Mouse (Mus musculus) heart, embryonic 12.5 days (tissue): ENCODE results near the gene Olfr1428. TPM values are rescaled to one million over a fixed set of nuclear protein-coding genes. Genes with fewer than 3 reads are reported as not detected.
"Not testable (repeated sequence)": the region's sequence is repeated elsewhere in the genome, so short reads cannot be mapped to it uniquely, and the experiment has no call there.

ENCODE experiments used
- ATAC-seq: fragments of 200-750 bp; cut with Nextera tagmentation; 2 replicates; pipeline ENCODE4 v1.8.0; 2017; ENCODE audit warnings: moderate TSS enrichment, moderate library complexity; ENCODE audit not compliant: insufficient number of reproducible peaks, low FRiP score
- H3K27ac ChIP-seq: fragments of 300-500 bp; sonication (generic); 2 replicates; pipeline ENCODE4 v1.5.1; 2016; ENCODE audit warnings: mild to moderate bottlenecking, moderate library complexity; ENCODE audit not compliant: poor library complexity, severe bottlenecking
- H3K27me3 ChIP-seq: fragments of 300-500 bp; sonication (generic); replicated peaks from 2 replicates; pipeline ENCODE4 v1.6.1; 2016; ENCODE audit warnings: mild to moderate bottlenecking, moderate library complexity
- H3K36me3 ChIP-seq: fragments of 300-500 bp; sonication (generic); 2 replicates; pipeline ENCODE4 v1.6.1; 2016; ENCODE audit warnings: mild to moderate bottlenecking, moderate library complexity
- H3K4me1 ChIP-seq: fragments of 300-500 bp; sonication (generic); replicated peaks from 2 replicates; pipeline ENCODE4 v1.6.1; 2016; ENCODE audit warnings: mild to moderate bottlenecking
- H3K4me2 ChIP-seq: fragments of 300-500 bp; sonication (generic); 2 replicates; pipeline ENCODE4 v1.6.1; 2016; ENCODE audit warnings: mild to moderate bottlenecking, moderate library complexity
- H3K4me3 ChIP-seq: fragments of 300-500 bp; sonication (generic); 2 replicates; pipeline ENCODE4 v1.5.1; 2016; ENCODE audit warnings: mild to moderate bottlenecking
- H3K9ac ChIP-seq: fragments of 300-500 bp; sonication (generic); 2 replicates; pipeline ENCODE4 v1.6.1; 2016; ENCODE audit warnings: mild to moderate bottlenecking, moderate library complexity
- H3K9me3 ChIP-seq: fragments of 300-500 bp; sonication (generic); replicated peaks from 2 replicates; pipeline ENCODE4 v1.6.1; 2016; ENCODE audit warnings: mild to moderate bottlenecking, moderate library complexity
- WGBS: fragments of 180-500 bp; shearing (Covaris S2); methylation state at CpG from one replicate; pipeline ENCODE4 v1.1.7; 2016; 5-methylcytosine and 5-hydroxymethylcytosine counted together
- polyA plus RNA-seq: library from polyadenylated mRNA; unstranded; fragments of >200 nt; fragmentation: Nextera tagmentation; extraction: Ambion mirVana; gene quantifications from 2 replicates; pipeline ENCODE4 v1.2.1, GENCODE M21; 2016

The Olfr1428 gene
- polyA plus RNA-seq, 1 experiment from 2014 or later = not detected

DNA sequence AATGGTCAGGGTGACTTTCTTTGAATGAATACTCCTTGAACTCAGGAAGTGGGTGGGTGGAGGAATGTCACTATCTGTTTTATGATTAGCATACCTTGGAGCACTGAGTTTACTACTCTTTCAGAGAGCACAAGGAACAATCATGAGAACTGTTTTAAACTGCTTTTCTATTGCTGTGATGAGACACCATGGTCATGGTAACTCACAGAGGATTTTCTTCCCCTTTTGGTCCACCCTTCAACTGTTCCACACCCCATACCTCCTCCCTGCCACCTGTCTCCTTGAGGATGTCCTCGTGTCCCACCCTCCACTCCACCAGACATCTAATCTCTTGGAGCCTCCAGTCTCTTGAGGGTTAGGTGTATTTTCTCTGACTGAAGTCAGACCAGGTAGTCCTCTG lies 47.9 kb downstream of the Olfr1428 start:
- H3K4me3 ChIP-seq, H3K27ac ChIP-seq, H3K36me3 ChIP-seq, H3K4me1 ChIP-seq, H3K9ac ChIP-seq, ATAC-seq, H3K9me3 ChIP-seq, H3K27me3 ChIP-seq, H3K4me2 ChIP-seq: not testable (repeated sequence)
- 61% methylated on average over 1 of the region's 1 CpGs for WGBS

DNA sequence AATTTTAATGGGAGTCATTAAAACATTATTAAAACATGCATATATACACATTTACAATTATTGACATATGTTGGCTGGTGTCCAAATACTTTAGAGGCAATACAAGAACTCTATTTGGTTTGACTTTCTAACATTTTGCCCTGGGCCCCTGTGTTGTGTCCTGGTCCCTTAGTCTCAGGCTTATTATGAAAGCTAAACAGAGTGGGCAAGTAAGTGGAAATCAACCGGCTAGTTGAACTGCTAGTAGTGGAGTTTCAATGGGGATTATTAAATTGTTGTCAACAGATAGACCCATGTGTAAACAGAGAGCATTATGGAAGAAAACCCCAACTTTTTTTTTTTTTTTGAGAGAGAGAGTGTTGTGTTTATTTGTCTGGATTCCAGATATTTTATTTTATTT lies 53.1 kb downstream of the Olfr1428 start, which contains the start of gene Olfr1424:
TSS of gene Olfr1424 (minus strand) at position 101 of the 400 bp plus-strand sequence.
- not testable (repeated sequence) for H3K4me2 ChIP-seq, H3K9ac ChIP-seq, ATAC-seq, H3K4me1 ChIP-seq, H3K36me3 ChIP-seq, H3K27ac ChIP-seq, H3K27me3 ChIP-seq, H3K9me3 ChIP-seq, H3K4me3 ChIP-seq
- 89% methylated on average over 1 of the region's 1 CpGs for WGBS

Other genes with a start within 250 kb of the Olfr1428 start
- not detected in 2 replicates for gene Olfr1419, start 240.8 kb downstream of the Olfr1428 start, polyA plus RNA-seq
- gene Olfr1420, start 229.3 kb downstream of the Olfr1428 start, polyA plus RNA-seq = not detected in 2 replicates
- 21.3 and 22.2 TPM in 2 replicates for gene Patl1, start 203.5 kb downstream of the Olfr1428 start, polyA plus RNA-seq
- 6.3 and 7.6 TPM in 2 replicates for gene Osbp, start 150.0 kb downstream of the Olfr1428 start, polyA plus RNA-seq
- not detected in 2 replicates for gene Olfr1423, start 74.6 kb downstream of the Olfr1428 start, polyA plus RNA-seq
- gene Olfr1424, start 53.2 kb downstream of the Olfr1428 start, polyA plus RNA-seq = not detected in 2 replicates
- gene Olfr1425, start 38.2 kb downstream of the Olfr1428 start, polyA plus RNA-seq = not detected in 2 replicates
- gene Olfr1426, start 23.9 kb downstream of the Olfr1428 start, polyA plus RNA-seq = not detected in 2 replicates
- gene Olfr1427, start 12.6 kb downstream of the Olfr1428 start, polyA plus RNA-seq = not detected in 2 replicates
- gene Olfr76, start 7.3 kb upstream of the Olfr1428 start, polyA plus RNA-seq = not detected in 2 replicates
- gene Olfr1555-ps1, start 54.2 kb upstream of the Olfr1428 start, polyA plus RNA-seq = not detected in 2 replicates
- not detected in 2 replicates for gene Olfr1431, start 84.7 kb upstream of the Olfr1428 start, polyA plus RNA-seq
- not detected in 2 replicates for gene Olfr1432, start 116.7 kb upstream of the Olfr1428 start, polyA plus RNA-seq
- gene Olfr262, start 125.8 kb upstream of the Olfr1428 start, polyA plus RNA-seq = not detected in 2 replicates
- not detected in 2 replicates for gene Olfr235, start 145.1 kb upstream of the Olfr1428 start, polyA plus RNA-seq
- gene Olfr1434, start 164.0 kb upstream of the Olfr1428 start, polyA plus RNA-seq = not detected in 2 replicates
- not detected in 2 replicates for gene Olfr1436, start 183.2 kb upstream of the Olfr1428 start, polyA plus RNA-seq
- not detected in 2 replicates for gene Olfr1437, start 209.2 kb upstream of the Olfr1428 start, polyA plus RNA-seq
- gene Olfr1438-ps1, start 220.0 kb upstream of the Olfr1428 start, polyA plus RNA-seq = not detected in 2 replicates